10 mouse cellular contexts compared by ENCODE assay signal in genomic region chrX:48439036-48439435, GRCm38 (mm10). TPM values are rescaled to one million over a fixed set of nuclear protein-coding genes. Genes with fewer than 3 reads are reported as not detected.
DNase-seq lines count a peak whose midpoint lies in the region; ATAC-seq lines count a peak whose summit lies in the region.
"Had no signal": no experiment of that assay in that cellular context is flagged by ENCODE, and none has a peak within 500 bp of the region (broad histone marks: within the 10 kb centered on the region; RNA-seq: fewer than 3 reads in every experiment).

No protein-coding gene starts in this region.

- H3K27me3 ChIP-seq in heart, embryonic 16.5 days (ENCODE audit: control insufficient read depth, insufficient read depth, low read length) = no peaks in the 10 kb centered on the region
- H3K27me3 ChIP-seq in hindbrain, embryonic 12.5 days = no peaks in the 10 kb centered on the region
- H3K27me3 ChIP-seq: embryonic facial prominence, embryonic 13.5 days had no signal

- no peak for DNase-seq in heart, adult 18-20 months
- DNase-seq in A20 (ENCODE audit: low read depth, low spot score) = peak; percentile 47
- peak; percentile 39 for DNase-seq in lung, postnatal 14 days
- DNase-seq in yolk sac, embryonic 10.5 days (ENCODE audit: low spot score) = no peak
- no peak for DNase-seq in layer of hippocampus, postnatal 25 days (ENCODE audit: extremely low spot score in 1 of 2, low spot score in 1 of 2)
- DNase-seq: gastrocnemius, postnatal 10 days had no signal

- no peak overlapping the region for H3K4me2 ChIP-seq in heart, embryonic 16.5 days (ENCODE audit: low read depth, low read length)
- no peak overlapping the region for H3K4me2 ChIP-seq in hindbrain, embryonic 12.5 days (replicated peaks)
- H3K4me2 ChIP-seq: embryonic facial prominence, embryonic 13.5 days had no signal

- 54% methylated on average over 4 of the region's 4 CpGs for WGBS in heart, embryonic 16.5 days
- 63% methylated on average over 4 of the region's 4 CpGs for WGBS in hindbrain, embryonic 12.5 days

- ATAC-seq in heart, embryonic 16.5 days (replicated peaks; ENCODE audit: extremely low read depth, insufficient read depth, low FRiP score) = 0 out of 2 replicates have a peak, but pooled peaks have one; percentile 52
- ATAC-seq in hematopoietic stem cell, adult 5-6 weeks (replicated peaks in 1 of 2; ENCODE audit: insufficient read depth in 1 of 2, low FRiP score in 2 of 2, low TSS enrichment in 1 of 2, low read depth in 1 of 2, poor library complexity in 2 of 2, severe bottlenecking in 2 of 2) = peak; percentile 44 to 57; a peak in 3 of 4 replicates
- no peak for ATAC-seq in hindbrain, embryonic 12.5 days (ENCODE audit: low FRiP score)

- no peak overlapping the region for H3K4me3 ChIP-seq in heart, embryonic 16.5 days (ENCODE audit: low read length)
- no peak overlapping the region for H3K4me3 ChIP-seq in hindbrain, embryonic 12.5 days
- H3K4me3 ChIP-seq: embryonic facial prominence, embryonic 13.5 days had no signal

- H3K9ac ChIP-seq in heart, embryonic 16.5 days (ENCODE audit: low read length) = no peak overlapping the region
- no peak overlapping the region for H3K9ac ChIP-seq in hindbrain, embryonic 12.5 days
- H3K9ac ChIP-seq: embryonic facial prominence, embryonic 13.5 days had no signal

- no peaks in the 10 kb centered on the region for H3K9me3 ChIP-seq in heart, embryonic 16.5 days (replicated peaks; ENCODE audit: control insufficient read depth, low read length)
- no peaks in the 10 kb centered on the region for H3K9me3 ChIP-seq in hindbrain, embryonic 12.5 days (replicated peaks)
- H3K9me3 ChIP-seq: embryonic facial prominence, embryonic 13.5 days had no signal

- H3K4me1 ChIP-seq in heart, embryonic 16.5 days (ENCODE audit: control insufficient read depth, insufficient read depth, low read length) = peaks cover 31% of the 10 kb centered on the region
- no peaks in the 10 kb centered on the region for H3K4me1 ChIP-seq in hindbrain, embryonic 12.5 days

- no peaks in the 10 kb centered on the region for H3K36me3 ChIP-seq in heart, embryonic 16.5 days (ENCODE audit: control insufficient read depth, insufficient read depth)
- no peaks in the 10 kb centered on the region for H3K36me3 ChIP-seq in hindbrain, embryonic 12.5 days
- H3K36me3 ChIP-seq: embryonic facial prominence, embryonic 13.5 days had no signal

- peak overlapping the region; percentile 14; the same call in 1 of the 2 replicates for H3K27ac ChIP-seq in heart, embryonic 16.5 days (ENCODE audit: low read length)
- no peak overlapping the region for H3K27ac ChIP-seq in hindbrain, embryonic 12.5 days
- H3K27ac ChIP-seq: embryonic facial prominence, embryonic 13.5 days had no signal

RNA-seq across cellular contexts. Expression of gene Elf4, which starts 23.9 kb away (rescaled TPM):
- 10.0 and 10.1 TPM in 2 replicates for polyA plus RNA-seq in heart, embryonic 16.5 days (2015; fragmentation: Nextera tagmentation; extraction: Ambion mirVana)
- total RNA-seq in heart, adult 18-20 months (2021) = 1 to 10 TPM; 5.8 to 6.5 TPM
- total RNA-seq in hematopoietic stem cell, adult 5-6 weeks (2017) = 18.2 and 29.5 TPM in 2 replicates
- polyA plus RNA-seq in hindbrain, embryonic 12.5 days (2016; fragmentation: Nextera tagmentation; extraction: Ambion mirVana) = 2.1 and 2.9 TPM in 2 replicates
- under 1 TPM; 0.47 to 0.73 TPM for total RNA-seq in layer of hippocampus, postnatal 25 days (2021)

Comparison
In these comparisons a context has a peak if more than half of its experiments do, and no peak if none do; other contexts are left out.
1. DNase-seq: peak in A20 (single experiment) and lung, postnatal 14 days (single experiment); none in heart, adult 18-20 months (0 of 2), yolk sac, embryonic 10.5 days (single experiment) and layer of hippocampus, postnatal 25 days (0 of 2).